Mouse (Mus musculus) limb, embryonic 14.5 days (tissue): ENCODE measurements at regions not wholly inside any gene's neighbourhood (a gene's known extent, or its start where the extent isn't known, plus 50 kb on each side); places are given as distances from the start of the nearest gene placed in this dataset.

ENCODE experiments used
- ATAC-seq: fragments of 200-750 bp; cut with Nextera tagmentation; 2 replicates; pipeline ENCODE4 v1.8.0; 2017; ENCODE audit warnings: low read depth, moderate number of reproducible peaks, moderate TSS enrichment; ENCODE audit not compliant: low FRiP score
- DNase-seq: peaks from one replicate; pipeline ENCODE4 v3.0.0-alpha.2; 2015; ENCODE audit warnings: low spot score
- H3K27ac ChIP-seq: fragments of 300-500 bp; sonication (generic); replicated peaks from 2 replicates; pipeline ENCODE4 v1.5.1; 2014; ENCODE audit warnings: low read depth, mild to moderate bottlenecking, low read length, moderate library complexity, mixed read lengths
- H3K27me3 ChIP-seq: fragments of 300-500 bp; sonication (generic); 2 replicates; pipeline ENCODE4 v1.6.1; 2014; ENCODE audit warnings: low read length, mixed read lengths; ENCODE audit not compliant: control insufficient read depth, insufficient read depth
- H3K36me3 ChIP-seq: fragments of 300-500 bp; sonication (generic); 2 replicates; pipeline ENCODE4 v1.6.1; 2014; ENCODE audit warnings: mild to moderate bottlenecking, low read length, moderate library complexity, mixed read lengths; ENCODE audit not compliant: control insufficient read depth, insufficient read depth
- H3K4me1 ChIP-seq: fragments of 300-500 bp; sonication (generic); 2 replicates; pipeline ENCODE4 v1.6.1; 2014; ENCODE audit warnings: antibody characterized with exemption, low read length, mixed read lengths; ENCODE audit not compliant: control insufficient read depth, insufficient read depth
- H3K4me2 ChIP-seq: fragments of 300-500 bp; sonication (generic); replicated peaks from 2 replicates; pipeline ENCODE4 v1.6.1; 2014; ENCODE audit warnings: low read depth, mild to moderate bottlenecking, low read length, moderate library complexity; ENCODE audit not compliant: severe bottlenecking
- H3K4me3 ChIP-seq: fragments of 300-500 bp; sonication (generic); replicated peaks from 2 replicates; pipeline ENCODE4 v1.5.1; 2014; ENCODE audit warnings: low read length
- H3K9ac ChIP-seq: fragments of 300-500 bp; sonication (generic); 2 replicates; pipeline ENCODE4 v1.6.1; 2014; ENCODE audit warnings: mild to moderate bottlenecking, low read depth, low read length, moderate library complexity; ENCODE audit not compliant: severe bottlenecking
- H3K9me3 ChIP-seq: fragments of 300-500 bp; sonication (generic); 2 replicates; pipeline ENCODE4 v1.6.1; 2016; ENCODE audit warnings: low read length; ENCODE audit not compliant: control insufficient read depth
- POLR2A ChIP-seq: fragments of 200-500 bp; IDR thresholded peaks from 2 replicates; pipeline ENCODE4 v1.8.0; 2012; ENCODE audit warnings: inconsistent platforms, mild to moderate bottlenecking, moderate library complexity, borderline replicate concordance; ENCODE audit not compliant: insufficient read depth, insufficient read length; ENCODE audit errors: extremely low read depth
- WGBS: fragments of 180-500 bp; shearing (Covaris S2); extraction: QIAGEN DNeasy Blood & Tissue Kit; methylation state at CpG from one replicate; pipeline ENCODE4 v1.1.7; 2014; 5-methylcytosine and 5-hydroxymethylcytosine counted together

DNA sequence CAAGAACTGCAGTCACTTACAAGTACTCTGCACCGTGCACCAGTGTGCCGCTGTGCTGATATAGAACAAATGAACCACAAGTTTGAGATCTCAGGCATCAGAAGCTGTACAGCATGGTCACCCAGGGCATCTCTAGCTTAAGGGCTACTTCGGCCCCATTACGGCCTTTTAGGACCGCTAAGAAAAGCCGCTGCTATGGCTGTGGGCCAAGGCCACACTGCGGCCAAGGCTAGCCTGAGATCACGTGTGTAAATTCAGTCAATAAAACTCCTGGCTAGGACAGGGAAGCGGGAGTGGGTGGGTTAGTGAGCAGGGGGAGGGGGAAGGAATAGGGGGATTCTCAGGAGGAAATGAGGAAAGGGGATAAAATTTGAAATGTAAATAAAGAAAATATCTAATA lies 50.9 kb upstream of the Atp12a start:
- no peak overlapping the region for H3K27ac ChIP-seq
- H3K9me3 ChIP-seq = no peaks in the 10 kb centered on the region
- no peak overlapping the region for H3K4me2 ChIP-seq
- no peaks in the 10 kb centered on the region for H3K27me3 ChIP-seq
- DNase-seq (no peak), ATAC-seq (0 out of 2 replicates have a peak, but pooled peaks have one; percentile 19)
- 57% methylated on average over 9 of the region's 9 CpGs for WGBS
- no peaks in the 10 kb centered on the region for H3K36me3 ChIP-seq
- TF ChIP-seq POLR2A = no peak
- H3K9ac ChIP-seq = no peak overlapping the region
- H3K4me3 ChIP-seq = no peak overlapping the region
- no peaks in the 10 kb centered on the region for H3K4me1 ChIP-seq

DNA sequence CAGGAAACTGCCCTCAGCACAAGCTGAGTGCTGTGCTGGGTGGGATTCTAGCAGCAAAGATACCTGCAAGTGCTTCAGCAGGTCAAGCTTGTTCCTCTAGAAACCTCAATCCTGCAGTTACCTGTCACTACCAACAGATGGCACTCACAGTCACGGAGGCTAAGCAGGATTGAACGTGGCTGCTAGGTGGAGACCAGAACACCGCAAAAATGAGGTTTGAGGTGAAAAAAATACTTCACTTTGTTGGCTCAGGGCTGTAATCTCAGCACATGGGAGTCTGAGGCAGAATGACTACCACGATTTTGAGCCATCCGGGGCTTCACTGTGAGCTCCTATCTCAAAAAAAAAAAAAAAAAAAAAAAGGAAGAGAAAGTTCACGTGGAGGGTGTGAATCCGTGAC lies 50.4 kb upstream of the Atp12a start:
- Histone ChIP-seq H3K4me3 (no peak overlapping the region), H3K27me3 (no peaks in the 10 kb centered on the region), H3K9me3 (no peaks in the 10 kb centered on the region), H3K9ac (no peak overlapping the region), H3K4me2 (no peak overlapping the region), H3K27ac (no peak overlapping the region), H3K36me3 (no peaks in the 10 kb centered on the region), H3K4me1 (no peaks in the 10 kb centered on the region)
- WGBS = 38% methylated on average over 7 of the region's 7 CpGs
- DNase-seq (peak; percentile 63), ATAC-seq (no peak)
- TF ChIP-seq POLR2A = no peak
